Mouse (Mus musculus) small intestine, adult 2 months (tissue): Measurements from ENCODE around the gene Slco3a1.

Experiments used
- CTCF ChIP-seq: fragments of 200-500 bp; IDR thresholded peaks from 2 replicates; pipeline ENCODE4 v1.5.1; 2012; ENCODE audit warnings: low read depth, mild to moderate bottlenecking, control low read depth, inconsistent platforms, low read length, moderate library complexity, mixed read lengths; ENCODE audit not compliant: insufficient replicate concordance, insufficient read length; ENCODE audit errors: extremely low read depth
- POLR2A ChIP-seq: fragments of 200-500 bp; IDR thresholded peaks from 2 replicates; pipeline ENCODE4 v1.6.1; 2012; ENCODE audit warnings: low read depth, mild to moderate bottlenecking, control low read depth, inconsistent platforms, low read length, moderate library complexity

GRCm38 (mm10) chr7:74544306-74544705, 10.3 kb downstream of the Slco3a1 start:
- TF ChIP-seq POLR2A (no peak), CTCF (no peak)
